In genomic region chr17:30892730-30893129, GRCm38 (mm10) we compare ENCODE assay signal across 10 mouse cellular contexts. TPM values are rescaled to one million over a fixed set of nuclear protein-coding genes. Genes with fewer than 3 reads are reported as not detected.
DNase-seq lines count a peak whose midpoint lies in the region; ATAC-seq and TF ChIP-seq lines count a peak whose summit lies in the region.
"Had no signal": no experiment of that assay in that cellular context is flagged by ENCODE, and none has a peak within 500 bp of the region (broad histone marks: within the 10 kb centered on the region; RNA-seq: fewer than 3 reads in every experiment).

No protein-coding gene starts in this region.

- H3K4me3 ChIP-seq in layer of hippocampus, adult 2 months: no peak overlapping the region
- H3K4me3 ChIP-seq in ES-Bruce4 (ENCODE audit: low read depth, low read length): no peak overlapping the region
- H3K4me3 ChIP-seq: limb, embryonic 12.5 days had no signal

- H3K36me3 ChIP-seq in ES-Bruce4 (ENCODE audit: control insufficient read depth, insufficient read depth, low read length, poor library complexity, severe bottlenecking): no peaks in the 10 kb centered on the region
- H3K36me3 ChIP-seq: limb, embryonic 12.5 days had no signal

- no peak for DNase-seq in layer of hippocampus, adult 2 months (ENCODE audit: low spot score in 2 of 2)
- DNase-seq in layer of hippocampus, adult 9-10 months (ENCODE audit: low spot score): no peak
- DNase-seq in brain, adult 2 months (ENCODE audit: low read depth, low spot score): peak; percentile 29
- peak; percentile 52 for DNase-seq in retina, postnatal 1 day
- DNase-seq in urinary bladder, adult 18-20 months (ENCODE audit: low spot score in 2 of 2): no peak

- H3K27ac ChIP-seq in layer of hippocampus, adult 2 months: no peak overlapping the region
- no peak overlapping the region for H3K27ac ChIP-seq in ES-Bruce4 (ENCODE audit: insufficient read depth, low read length)
- H3K27ac ChIP-seq: limb, embryonic 12.5 days had no signal

- no peak for ATAC-seq in cerebellum, adult (ENCODE audit: insufficient number of reproducible peaks, low FRiP score, low TSS enrichment)

- H3K9ac ChIP-seq in ES-Bruce4 (ENCODE audit: low read depth, poor library complexity, severe bottlenecking): no peak overlapping the region
- H3K9ac ChIP-seq: limb, embryonic 12.5 days had no signal

- H3K4me1 ChIP-seq in ES-Bruce4 (ENCODE audit: control insufficient read depth, insufficient read depth, low read length): no peaks in the 10 kb centered on the region

- TF ChIP-seq EP300 in ES-Bruce4 (IDR thresholded peaks at IDR 0.05; ENCODE audit: insufficient read depth, low read depth, low read length): no peak

- no peak for TF ChIP-seq POLR2A in ES-Bruce4 (IDR thresholded peaks at IDR 0.05; ENCODE audit: insufficient read depth, low read length)

- H3K27me3 ChIP-seq in ES-Bruce4 (ENCODE audit: control insufficient read depth, insufficient read depth, low read length, poor library complexity, severe bottlenecking): no peaks in the 10 kb centered on the region

- H3K9me3 ChIP-seq in ES-Bruce4 (replicated peaks; ENCODE audit: control insufficient read depth, insufficient read depth, low read length, poor library complexity, severe bottlenecking): no peaks in the 10 kb centered on the region
- H3K9me3 ChIP-seq: limb, embryonic 12.5 days had no signal

- TF ChIP-seq CTCF in layer of hippocampus, adult 2 months (conservative IDR thresholded peaks at IDR 0.05): peak; percentile 72
- TF ChIP-seq CTCF in ES-Bruce4 (IDR thresholded peaks at IDR 0.05; ENCODE audit: low read depth, low read length): peak; percentile 71

RNA-seq across cellular contexts. Expression of gene Glp1r, which starts 8.9 kb away (rescaled TPM):
- total RNA-seq in layer of hippocampus, adult 2 months (2021): 1 to 10 TPM; 2.3 to 3.4 TPM
- polyA plus RNA-seq in ES-Bruce4 (2011; ENCODE audit: insufficient read depth, insufficient read length, low read depth, missing spikeins): 1.9 and 2.2 TPM in 2 replicates
- total RNA-seq: hematopoietic stem cell, adult 5-6 weeks; neutrophil, adult 5-6 weeks had no signal
- polyA plus RNA-seq: limb, embryonic 12.5 days had no signal

Comparison
In these comparisons a context has a peak if more than half of its experiments do, and no peak if none do; other contexts are left out.
1. DNase-seq: peak in brain, adult 2 months (single experiment) and retina, postnatal 1 day (single experiment); none in layer of hippocampus, adult 2 months (0 of 2), layer of hippocampus, adult 9-10 months (single experiment) and urinary bladder, adult 18-20 months (0 of 2).